Mouse (Mus musculus) C2C12 (cell line): ENCODE measurements around the gene Xkr7. TPM values are rescaled to one million over a fixed set of nuclear protein-coding genes. Genes with fewer than 3 reads are reported as not detected.

Source experiments
- H3K27me3 ChIP-seq: one replicate; pipeline ENCODE4 v1.6.1; 2011; ENCODE audit not compliant: control insufficient read depth, insufficient read depth, insufficient read length
- H3K36me3 ChIP-seq: one replicate; pipeline ENCODE4 v1.6.1; 2011; ENCODE audit not compliant: control insufficient read depth, insufficient read depth
- H3K4me3 ChIP-seq: one replicate; pipeline ENCODE4 v1.5.1; 2011; ENCODE audit warnings: mild to moderate bottlenecking, control low read depth; ENCODE audit not compliant: poor library complexity, insufficient read depth, severe bottlenecking
- H3K79me2 ChIP-seq: one replicate; pipeline ENCODE4 v1.6.1; 2011; ENCODE audit not compliant: control insufficient read depth, insufficient read depth
- H3K79me3 ChIP-seq: one replicate; pipeline ENCODE4 v1.6.1; 2011; ENCODE audit warnings: low read depth, control low read depth
- H3ac ChIP-seq: one replicate; pipeline ENCODE3; 2011; ENCODE audit warnings: low read depth; ENCODE audit not compliant: control insufficient read depth, insufficient read length
- CEBPB ChIP-seq: IDR thresholded peaks from one replicate; pipeline ENCODE4 v1.6.1; 2011; ENCODE audit warnings: low read depth, mild to moderate bottlenecking, control low read depth, moderate library complexity
- CTCF ChIP-seq: IDR thresholded peaks from one replicate; pipeline ENCODE4 v1.5.1; 2011; ENCODE audit not compliant: control insufficient read depth, insufficient read depth, insufficient read length
- FOSL1 ChIP-seq: IDR thresholded peaks from one replicate; pipeline ENCODE4 v1.8.0; 2011; ENCODE audit warnings: mild to moderate bottlenecking, low read length; ENCODE audit not compliant: poor library complexity, insufficient read depth, severe bottlenecking
- MAX ChIP-seq: IDR thresholded peaks from one replicate; pipeline ENCODE4 v1.6.1; 2011; ENCODE audit warnings: mild to moderate bottlenecking, control low read depth
- MYOD1 ChIP-seq: IDR thresholded peaks from one replicate; pipeline ENCODE4 v1.6.1; 2011; ENCODE audit warnings: low read depth; ENCODE audit not compliant: control insufficient read depth, insufficient read length
- MYOG ChIP-seq: IDR thresholded peaks from one replicate; pipeline ENCODE4 v1.6.1; 2011; ENCODE audit not compliant: control insufficient read depth, insufficient read length; ENCODE audit errors: extremely low read depth
- USF1 ChIP-seq: IDR thresholded peaks from one replicate; pipeline ENCODE4 v1.6.1; 2011; ENCODE audit warnings: low read depth, mild to moderate bottlenecking, control low read depth, moderate library complexity
- polyA plus RNA-seq: library from polyadenylated mRNA; unstranded; fragments of >200 nt; fragmentation: generic; extraction: Trizol; gene quantifications from one replicate; pipeline ENCODE4 v1.2.1, GENCODE M21; 2012; ENCODE audit warnings: missing spikeins

The Xkr7 gene
- polyA plus RNA-seq, 1 experiment = not detected

DNA sequence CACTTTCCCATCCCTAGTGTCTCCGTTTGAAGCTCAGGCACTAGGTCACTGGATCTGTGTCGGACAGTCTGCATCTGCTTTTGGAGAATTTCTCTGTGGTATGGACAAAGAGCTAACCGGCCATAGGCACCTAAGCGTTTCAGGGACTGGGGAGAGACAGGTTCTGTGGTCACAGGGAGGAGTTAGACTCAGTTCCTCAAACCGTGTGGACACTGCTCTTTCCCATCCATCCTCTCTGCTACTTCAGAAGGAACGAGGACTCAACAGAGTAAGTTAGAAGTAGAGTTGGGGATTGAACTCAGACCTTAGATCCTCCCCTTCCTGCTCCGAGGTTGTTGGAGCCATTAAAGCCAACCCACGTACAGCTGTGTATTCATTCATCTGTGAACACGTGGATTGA, 19.9 kb downstream of the Xkr7 start:
- Histone ChIP-seq H3K79me3 (no peaks in the 10 kb centered on the region), H3K36me3 (no peaks in the 10 kb centered on the region), H3K27me3 (peaks cover 75% of the 10 kb centered on the region), H3ac (no peak overlapping the region), H3K4me3 (no peak overlapping the region), H3K79me2 (no peaks in the 10 kb centered on the region)
- no peak for TF ChIP-seq MAX
- TF ChIP-seq USF1 = no peak
- TF ChIP-seq FOSL1 = no peak
- no peak for TF ChIP-seq MYOD1

DNA sequence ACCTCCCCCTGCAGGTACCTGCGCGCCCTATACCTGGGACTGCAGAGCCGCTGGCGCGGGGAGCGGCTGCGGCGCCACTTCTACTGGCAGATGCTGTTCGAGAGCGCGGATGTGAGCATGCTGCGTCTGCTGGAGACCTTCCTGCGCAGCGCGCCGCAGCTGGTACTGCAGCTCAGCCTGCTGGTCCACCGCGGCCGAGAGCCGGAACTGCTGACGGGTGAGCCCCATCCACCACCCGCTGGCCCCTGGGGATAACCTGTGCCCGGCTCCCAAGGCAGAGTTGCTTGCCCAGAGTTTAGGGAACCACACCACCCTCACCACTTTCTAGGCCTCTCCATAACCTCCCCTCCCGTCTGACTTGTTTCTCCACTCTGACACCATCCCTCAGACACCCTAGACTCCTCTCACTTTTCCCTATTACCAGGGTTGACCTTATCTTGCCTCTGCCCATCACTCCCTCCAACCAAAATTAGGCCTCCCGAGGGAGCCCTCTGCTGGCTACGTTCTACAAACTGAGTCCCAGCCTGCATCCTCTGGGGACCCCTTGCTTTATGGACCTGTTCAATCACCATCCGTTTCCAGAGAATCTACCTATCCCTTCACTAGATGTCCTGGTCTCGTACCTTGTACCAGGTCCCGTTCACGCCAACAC, 21.2 kb downstream of the Xkr7 start:
- Histone ChIP-seq H3K4me3 (no peak overlapping the region), H3ac (no peak overlapping the region), H3K79me3 (no peaks in the 10 kb centered on the region), H3K36me3 (no peaks in the 10 kb centered on the region), H3K79me2 (no peaks in the 10 kb centered on the region), H3K27me3 (peaks cover 75% of the 10 kb centered on the region)
- TF ChIP-seq CEBPB (no peak), MAX (no peak), CTCF (no peak), USF1 (no peak), FOSL1 (no peak), MYOD1 (no peak), MYOG (no peak)

DNA sequence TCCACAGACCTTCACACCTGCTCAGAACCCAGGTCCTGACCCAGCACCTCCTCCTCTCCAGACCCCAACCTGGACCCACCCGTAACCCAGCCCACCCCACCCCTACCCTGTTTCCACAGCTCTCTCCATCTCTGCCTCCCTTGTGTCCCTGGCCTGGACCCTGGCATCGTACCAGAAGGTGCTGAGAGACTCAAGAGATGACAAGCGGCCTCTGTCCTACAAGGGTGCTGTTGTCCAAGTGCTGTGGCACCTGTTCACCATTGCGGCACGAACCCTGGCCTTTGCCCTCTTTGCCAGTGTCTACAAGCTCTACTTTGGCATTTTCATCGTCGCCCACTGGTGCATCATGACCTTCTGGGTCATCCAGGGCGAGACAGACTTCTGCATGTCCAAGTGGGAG, 22.2 kb downstream of the Xkr7 start:
- H3K27me3 ChIP-seq = peaks cover 83% of the 10 kb centered on the region
- no peaks in the 10 kb centered on the region for H3K79me2 ChIP-seq
- H3K36me3 ChIP-seq = no peaks in the 10 kb centered on the region
- H3ac ChIP-seq = no peak overlapping the region
- no peak overlapping the region for H3K4me3 ChIP-seq
- TF ChIP-seq MAX (no peak), CTCF (no peak)
- no peaks in the 10 kb centered on the region for H3K79me3 ChIP-seq

DNA sequence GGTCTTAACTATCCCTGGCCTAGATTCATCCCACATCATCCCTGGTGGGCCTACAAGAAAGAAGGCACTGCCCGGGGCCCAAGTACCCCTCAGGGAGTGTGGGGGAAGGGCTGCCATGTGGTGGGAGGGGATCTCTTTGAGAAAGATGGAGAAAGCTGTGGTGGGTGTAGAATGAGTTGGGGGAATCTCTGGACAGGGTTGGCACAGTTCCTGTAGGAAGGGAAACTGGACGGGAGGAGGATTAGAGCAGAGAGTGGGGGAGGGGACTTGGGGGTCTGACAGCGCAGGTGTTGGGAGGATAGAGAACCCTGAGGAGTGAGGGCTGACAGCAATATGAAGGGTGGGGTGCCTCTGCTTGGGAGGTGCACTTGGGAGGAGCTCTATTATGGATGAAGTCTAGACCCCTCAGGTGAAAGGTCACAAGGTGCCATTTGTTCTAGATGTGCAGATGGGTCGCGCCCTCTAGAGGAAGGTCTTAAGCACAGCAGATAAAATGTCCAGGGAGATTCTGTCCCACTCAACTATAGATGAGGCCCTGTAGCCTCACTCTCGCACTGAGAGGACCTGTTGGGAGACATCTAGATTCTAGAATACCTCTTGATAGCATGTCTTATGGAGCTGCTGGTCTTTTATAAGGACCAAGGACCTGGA, 23.7 kb downstream of the Xkr7 start:
- Histone ChIP-seq H3K27me3 (peaks cover 84% of the 10 kb centered on the region), H3ac (no peak overlapping the region), H3K4me3 (no peak overlapping the region), H3K79me2 (no peaks in the 10 kb centered on the region), H3K36me3 (no peaks in the 10 kb centered on the region), H3K79me3 (no peaks in the 10 kb centered on the region)
- TF ChIP-seq CEBPB (no peak), MYOG (no peak), FOSL1 (no peak), CTCF (no peak), MAX (no peak), USF1 (no peak), MYOD1 (no peak)

DNA sequence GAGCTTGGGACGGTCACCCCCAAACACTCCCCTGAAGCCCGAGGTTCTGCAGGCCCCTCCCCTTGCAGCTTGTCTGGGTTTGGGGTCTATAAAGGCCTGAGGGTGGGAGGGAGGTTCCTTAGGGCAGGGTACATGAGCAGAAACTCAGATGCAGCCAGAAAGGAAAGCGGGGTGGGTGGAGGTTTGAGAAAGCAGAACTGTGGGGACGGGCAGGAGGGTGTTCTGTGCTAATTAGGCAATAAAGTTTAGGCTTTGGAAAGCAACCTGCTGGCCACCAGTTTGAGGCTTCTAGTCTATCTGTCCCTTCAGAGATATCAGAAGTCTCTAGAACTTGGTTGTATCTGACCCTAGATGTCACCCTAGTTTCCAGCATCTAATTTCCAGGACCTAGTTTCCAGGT, 26.7 kb downstream of the Xkr7 start:
- Histone ChIP-seq H3K79me3 (no peaks in the 10 kb centered on the region), H3K27me3 (peaks cover 77% of the 10 kb centered on the region), H3K79me2 (no peaks in the 10 kb centered on the region), H3ac (no peak overlapping the region), H3K36me3 (no peaks in the 10 kb centered on the region), H3K4me3 (no peak overlapping the region)
- TF ChIP-seq MYOD1 (no peak), FOSL1 (no peak), CEBPB (no peak), MYOG (no peak), CTCF (no peak), MAX (no peak), USF1 (no peak)

DNA sequence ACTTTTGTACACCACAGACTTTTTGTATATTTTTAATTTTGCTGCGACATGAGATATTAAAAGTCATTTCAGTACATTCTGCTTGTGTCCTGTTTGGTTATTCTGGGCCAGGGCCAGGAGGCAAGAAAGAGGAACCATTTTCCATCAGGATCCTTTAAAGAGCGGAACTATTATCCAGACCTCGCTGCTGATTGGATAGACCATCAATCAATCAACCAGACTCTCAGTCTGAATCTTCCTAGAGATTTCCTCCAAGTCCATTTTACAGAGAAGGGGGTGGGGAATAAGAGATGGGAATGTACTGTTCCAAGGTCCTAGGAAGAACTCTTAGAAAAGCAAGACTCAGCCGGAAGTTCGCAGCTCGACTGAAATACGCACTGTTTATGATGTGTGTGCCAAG, 28.6 kb downstream of the Xkr7 start:
- H3K79me2 ChIP-seq = no peaks in the 10 kb centered on the region
- TF ChIP-seq USF1 (no peak), FOSL1 (no peak), MYOD1 (no peak), MYOG (no peak), CTCF (no peak), MAX (no peak), CEBPB (no peak)
- no peaks in the 10 kb centered on the region for H3K79me3 ChIP-seq
- no peak overlapping the region for H3K4me3 ChIP-seq
- H3K27me3 ChIP-seq = peaks cover 75% of the 10 kb centered on the region
- H3K36me3 ChIP-seq = no peaks in the 10 kb centered on the region
- no peak overlapping the region for H3ac ChIP-seq
